Mouse (Mus musculus): ENCODE measurements around the gene Rnf144b. TPM values are rescaled to one million over a fixed set of nuclear protein-coding genes. Genes with fewer than 3 reads are reported as not detected.
A peak's percentile ranks its signal among the peaks of the same experiment; 100 is the strongest.

Rnf144b gene
- 4.9 to 7.6 TPM (median 6.0 TPM) in 3 replicates for total RNA-seq (2017)

GRCm38 (mm10) chr13:47122537-47123430, at the start of gene Rnf144b:
TSS of gene Rnf144b (plus strand) at chr13:47122656.
- no peak for ATAC-seq (replicated peaks; ENCODE audit: insufficient number of reproducible peaks, low FRiP score, low TSS enrichment, poor library complexity, severe bottlenecking)

DNA sequence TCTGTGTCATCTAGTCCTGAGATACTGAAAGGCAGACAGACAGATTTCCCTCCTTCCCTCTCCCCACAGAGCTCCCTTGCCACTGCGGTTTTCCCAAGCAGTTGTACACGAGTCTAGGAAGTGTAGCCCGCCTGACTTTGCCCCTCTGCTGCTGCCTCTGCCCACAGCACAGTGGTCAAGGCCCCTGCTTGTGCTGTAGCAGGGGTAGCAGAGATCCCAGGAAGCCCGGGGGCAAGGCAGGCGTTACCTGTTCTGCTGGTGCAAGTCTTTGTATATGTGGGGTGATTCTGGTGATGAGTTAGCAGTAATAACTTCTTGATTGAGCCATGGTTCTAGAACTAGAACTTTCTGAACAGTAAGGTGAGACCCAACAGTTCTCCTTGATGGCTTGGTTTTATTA, 46.3 kb upstream of the Rnf144b start:
- no peak for ATAC-seq (replicated peaks; ENCODE audit: insufficient number of reproducible peaks, low FRiP score, low TSS enrichment, poor library complexity, severe bottlenecking)

GRCm38 (mm10) chr13:47077367-47077766, 45.1 kb upstream of the Rnf144b start:
- no peak for ATAC-seq (replicated peaks; ENCODE audit: insufficient number of reproducible peaks, low FRiP score, low TSS enrichment, poor library complexity, severe bottlenecking)

DNA sequence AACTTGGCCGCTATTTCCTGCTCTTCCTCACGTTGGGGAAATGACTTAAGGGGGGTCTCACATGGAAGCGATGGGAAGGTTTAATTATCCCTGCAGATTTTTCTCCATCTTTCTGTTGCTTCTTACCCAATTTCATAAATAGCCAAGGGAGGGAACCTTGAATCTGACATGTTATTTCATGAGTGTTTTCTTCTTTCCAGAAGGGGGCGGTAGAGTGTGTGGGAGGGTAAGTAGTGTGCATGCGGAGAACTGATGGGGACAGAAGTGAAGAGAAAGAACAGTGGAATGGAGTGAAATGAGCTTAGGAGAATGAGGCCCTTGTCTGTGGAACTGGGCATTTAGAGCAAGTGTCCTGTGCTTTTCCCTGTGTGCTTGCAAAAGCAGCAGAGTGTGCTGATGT, 43.7 kb upstream of the Rnf144b start:
- no peak for ATAC-seq (replicated peaks; ENCODE audit: insufficient number of reproducible peaks, low FRiP score, low TSS enrichment, poor library complexity, severe bottlenecking)

- no peak for ATAC-seq (replicated peaks; ENCODE audit: insufficient number of reproducible peaks, low FRiP score, low TSS enrichment, poor library complexity, severe bottlenecking)
These were observed 41.5 kb upstream of the Rnf144b start for GRCm38 (mm10) chr13:47080905-47081505.

DNA sequence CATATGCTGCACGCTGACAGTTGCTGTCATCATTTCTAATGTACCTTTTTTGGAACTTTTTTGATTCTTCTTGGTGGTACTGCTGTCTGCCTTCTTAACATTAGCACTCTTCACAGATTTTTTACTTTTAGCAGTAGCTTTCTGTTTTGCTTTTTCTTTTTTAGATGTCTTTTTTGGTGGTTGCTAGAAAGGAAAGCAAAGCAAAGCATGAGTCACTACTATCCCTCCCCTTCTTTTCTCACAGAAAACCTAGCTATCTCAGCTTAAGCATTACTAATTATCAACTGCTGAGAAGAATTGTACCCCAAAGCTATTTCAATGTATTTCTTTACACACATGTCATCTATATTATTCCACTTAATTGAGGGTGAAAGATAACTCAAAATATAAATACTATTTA, 34.0 kb upstream of the Rnf144b start:
- ATAC-seq (replicated peaks; ENCODE audit: insufficient number of reproducible peaks, low FRiP score, low TSS enrichment, poor library complexity, severe bottlenecking) = no peak

GRCm38 (mm10) chr13:47089271-47089670, 33.2 kb upstream of the Rnf144b start:
- ATAC-seq (replicated peaks; ENCODE audit: insufficient number of reproducible peaks, low FRiP score, low TSS enrichment, poor library complexity, severe bottlenecking) = no peak

DNA sequence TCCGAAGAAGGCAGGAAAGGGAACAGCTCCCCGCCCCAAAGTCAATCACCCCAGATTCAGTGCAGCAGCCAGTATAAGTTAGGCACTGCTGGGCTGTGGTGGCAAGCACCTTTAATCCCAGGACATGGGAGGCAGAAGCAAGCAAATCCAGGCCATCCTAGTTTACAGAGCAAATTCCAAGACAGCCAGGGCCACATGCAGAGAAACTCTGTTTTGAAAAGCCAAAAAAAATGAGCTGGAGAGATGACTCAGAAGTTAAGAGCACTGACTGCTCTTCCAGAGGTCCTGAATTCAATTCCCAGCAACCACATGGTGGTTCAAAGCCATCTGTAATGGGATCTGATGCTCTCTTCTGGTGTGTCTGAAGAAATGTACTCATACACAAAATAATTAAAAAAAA, 28.7 kb upstream of the Rnf144b start:
- no peak for ATAC-seq (replicated peaks; ENCODE audit: insufficient number of reproducible peaks, low FRiP score, low TSS enrichment, poor library complexity, severe bottlenecking)

- ATAC-seq (replicated peaks; ENCODE audit: insufficient number of reproducible peaks, low FRiP score, low TSS enrichment, poor library complexity, severe bottlenecking) = no peak
These were observed 25.9 kb upstream of the Rnf144b start for GRCm38 (mm10) chr13:47096591-47096990.

DNA sequence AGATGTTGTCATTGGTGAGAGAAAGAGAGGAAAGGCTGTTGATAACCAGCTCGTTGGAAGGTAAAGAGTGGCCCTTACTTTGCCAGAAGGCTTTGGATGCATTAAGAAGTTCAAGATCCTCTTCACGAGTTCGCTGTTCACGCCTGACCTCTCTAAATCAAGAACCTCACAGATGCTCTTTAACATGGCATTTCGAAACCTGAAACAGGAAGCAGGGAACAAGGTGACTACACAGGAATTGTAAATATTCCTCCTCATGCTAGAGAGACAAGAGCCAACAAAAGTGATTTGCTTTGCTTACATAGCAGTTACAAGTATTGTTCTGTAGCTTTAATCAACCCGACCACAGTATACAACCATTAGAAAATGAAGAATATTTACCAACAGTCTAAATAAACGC, 23.2 kb upstream of the Rnf144b start:
- ATAC-seq (replicated peaks; ENCODE audit: insufficient number of reproducible peaks, low FRiP score, low TSS enrichment, poor library complexity, severe bottlenecking) = no peak

DNA sequence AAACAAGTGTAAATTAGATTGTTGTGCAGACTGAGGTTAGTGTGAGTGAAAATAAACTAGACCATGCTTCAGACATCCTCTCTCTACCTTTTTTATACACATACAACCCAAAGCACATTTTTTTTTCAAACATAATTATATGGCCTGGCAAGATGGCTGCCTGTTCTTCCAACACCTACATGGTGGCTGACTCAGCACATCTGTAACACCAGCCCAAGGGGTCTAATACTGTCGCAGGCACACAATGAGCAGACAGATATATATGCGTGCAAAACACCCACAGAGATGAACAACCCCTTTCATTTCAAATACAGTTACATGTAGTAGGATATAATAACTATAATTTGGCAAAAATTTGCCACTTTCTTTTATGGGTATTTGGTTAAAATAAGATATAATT, 21.9 kb upstream of the Rnf144b start:
- ATAC-seq (replicated peaks; ENCODE audit: insufficient number of reproducible peaks, low FRiP score, low TSS enrichment, poor library complexity, severe bottlenecking) = no peak

DNA sequence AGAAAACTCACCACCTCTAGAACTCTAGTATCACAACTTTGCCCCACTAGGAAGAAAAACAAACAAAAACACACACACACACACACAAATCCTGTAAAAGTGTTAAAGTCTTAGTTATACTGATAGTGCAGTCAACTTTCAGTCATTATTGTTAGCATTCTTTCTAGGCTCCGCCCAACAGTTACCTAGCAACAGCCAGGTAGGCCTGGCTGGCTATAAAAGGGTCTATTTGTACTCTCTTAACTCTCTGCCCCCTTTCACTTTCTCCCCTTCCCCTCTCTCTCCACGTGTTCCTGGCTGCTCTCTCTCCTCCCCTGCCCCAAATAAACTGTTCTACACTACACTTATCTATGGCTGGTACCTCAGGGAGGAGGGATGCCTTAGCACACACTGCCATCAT, 18.3 kb upstream of the Rnf144b start:
- no peak for ATAC-seq (replicated peaks; ENCODE audit: insufficient number of reproducible peaks, low FRiP score, low TSS enrichment, poor library complexity, severe bottlenecking)

- ATAC-seq (replicated peaks; ENCODE audit: insufficient number of reproducible peaks, low FRiP score, low TSS enrichment, poor library complexity, severe bottlenecking) = 0 out of 2 replicates have a peak, but pooled peaks have one; percentile 18
These were observed 17.5 kb upstream of the Rnf144b start for GRCm38 (mm10) chr13:47104856-47105541.

DNA sequence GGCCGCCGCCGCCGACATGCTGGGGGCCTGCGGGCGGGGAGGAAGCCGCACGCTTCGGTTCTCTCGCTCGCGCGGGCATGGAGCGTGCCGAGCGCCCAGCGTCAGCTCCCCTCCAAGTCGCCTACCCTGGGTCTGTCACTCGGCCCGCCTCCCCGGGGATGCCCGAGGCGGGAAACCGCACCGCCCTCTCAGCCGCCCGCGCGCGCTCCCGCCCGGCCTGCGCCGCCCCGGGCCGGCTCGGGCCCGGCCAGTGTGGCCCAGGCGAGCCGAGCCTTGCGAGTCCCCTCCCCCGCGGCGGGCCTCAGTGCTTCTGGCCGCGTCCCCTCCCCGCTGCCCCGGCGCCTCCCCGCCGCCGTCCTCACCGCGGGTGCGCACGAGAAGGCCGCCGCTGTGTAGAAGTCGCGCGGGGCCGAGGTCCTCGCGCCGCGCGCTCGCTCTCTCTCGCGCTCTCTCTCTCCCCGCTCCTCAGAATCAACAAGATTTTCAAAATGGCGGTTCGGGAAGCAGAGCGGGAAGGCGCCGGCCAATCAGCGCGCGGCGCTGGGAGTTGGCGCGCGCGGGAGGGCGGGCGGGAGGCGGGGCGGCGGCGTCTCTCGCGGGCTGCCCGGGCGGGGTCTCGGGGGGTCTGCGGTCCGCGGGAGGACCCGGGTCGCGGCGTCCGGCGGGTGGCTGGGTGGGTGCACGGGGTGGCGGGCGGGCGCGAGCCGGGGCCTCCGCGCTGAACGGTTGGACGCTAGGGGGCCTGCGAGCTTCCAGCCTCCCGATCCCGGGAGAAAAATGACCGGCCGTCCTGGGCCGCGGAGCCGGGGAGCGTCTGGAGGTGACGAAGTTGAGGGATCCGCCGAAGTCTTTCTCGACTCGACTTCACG, 16.5 kb upstream of the Rnf144b start, which contains the start of gene Dek:
Gene Dek, minus strand, starts transcription at position 491 of the 869 bp plus-strand sequence.
- ATAC-seq (replicated peaks; ENCODE audit: insufficient number of reproducible peaks, low FRiP score, low TSS enrichment, poor library complexity, severe bottlenecking) = peak; percentile 76

DNA sequence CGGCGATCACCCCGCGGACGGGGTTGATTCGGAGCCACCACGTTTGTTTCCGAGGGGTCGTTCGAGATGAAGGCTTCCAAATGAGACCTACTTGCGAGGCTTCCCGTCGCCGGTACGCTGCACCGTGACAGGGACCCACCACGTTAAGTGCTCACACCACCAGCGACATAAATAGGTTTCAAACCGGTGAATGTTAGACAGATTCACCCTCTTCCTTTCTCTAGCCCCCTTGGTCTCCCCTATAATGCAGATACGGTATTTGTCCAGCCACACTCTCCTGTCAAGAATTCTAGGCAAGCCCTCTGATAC, 15.9 kb upstream of the Rnf144b start:
- ATAC-seq (replicated peaks; ENCODE audit: insufficient number of reproducible peaks, low FRiP score, low TSS enrichment, poor library complexity, severe bottlenecking) = no peak

DNA sequence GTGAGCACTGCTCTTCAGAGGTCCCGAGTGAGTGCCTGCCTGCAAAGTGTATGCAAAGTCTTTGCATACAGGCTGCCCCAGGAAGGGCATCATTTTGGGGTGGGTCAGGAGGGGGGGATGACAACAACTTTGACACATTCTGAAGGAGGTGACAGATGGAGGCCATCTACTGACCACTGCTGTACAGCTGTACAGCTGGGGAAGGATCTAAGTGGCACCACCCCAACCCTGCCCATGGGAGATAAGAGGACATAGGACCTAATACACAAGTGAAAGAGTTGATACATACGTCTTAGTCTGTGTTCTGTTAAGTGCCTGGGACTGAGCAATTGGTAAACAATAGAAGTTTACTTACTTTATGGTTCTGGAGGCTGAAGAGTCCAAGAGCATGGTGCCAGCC, 13.2 kb upstream of the Rnf144b start:
- no peak for ATAC-seq (replicated peaks; ENCODE audit: insufficient number of reproducible peaks, low FRiP score, low TSS enrichment, poor library complexity, severe bottlenecking)

GRCm38 (mm10) chr13:47111185-47111584, 11.3 kb upstream of the Rnf144b start:
- ATAC-seq (replicated peaks; ENCODE audit: insufficient number of reproducible peaks, low FRiP score, low TSS enrichment, poor library complexity, severe bottlenecking) = no peak

DNA sequence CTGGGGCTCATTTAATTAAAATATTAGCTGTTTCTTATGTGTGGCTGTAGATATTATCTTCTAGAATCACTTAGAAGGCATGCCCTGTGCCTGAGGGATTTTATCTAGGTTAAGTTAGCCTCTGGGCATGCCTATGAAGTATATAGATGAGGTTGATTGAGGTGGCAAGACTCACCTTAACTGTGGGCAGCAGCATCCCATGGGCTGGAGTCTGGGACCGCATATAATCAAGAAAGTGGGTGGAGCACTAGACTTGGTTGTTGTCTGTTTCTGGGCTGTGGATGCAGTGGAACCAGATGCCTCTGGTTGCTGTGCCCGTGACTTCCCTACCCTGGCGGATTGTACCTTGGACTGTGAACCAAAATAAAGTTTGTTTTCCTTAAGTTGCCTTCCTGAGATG, 10.4 kb upstream of the Rnf144b start:
- ATAC-seq (replicated peaks; ENCODE audit: insufficient number of reproducible peaks, low FRiP score, low TSS enrichment, poor library complexity, severe bottlenecking) = no peak

GRCm38 (mm10) chr13:47112924-47113323, 9.5 kb upstream of the Rnf144b start:
- no peak for ATAC-seq (replicated peaks; ENCODE audit: insufficient number of reproducible peaks, low FRiP score, low TSS enrichment, poor library complexity, severe bottlenecking)
